Mouse (Mus musculus) spleen, postnatal 36 days (tissue): ENCODE data around the gene Cask.
A peak's percentile ranks its signal among the peaks of the same experiment; 100 is the strongest.

Experiments
- DNase-seq, 2 experiments: peaks; one replicate each; pipeline ENCODE4 v3.0.0; 2022; ENCODE audit warnings: low spot score in 2 of 2, mixed read lengths in 1 of 2

Cask gene

GRCm38 (mm10) chrX:13720296-13720829 is 130.8 kb downstream of the Cask start:
- no peak for DNase-seq

GRCm38 (mm10) chrX:13718283-13718682 is 132.9 kb downstream of the Cask start:
- DNase-seq = no peak

GRCm38 (mm10) chrX:13716796-13717569 is 134.2 kb downstream of the Cask start:
- DNase-seq = no peak

- no peak for DNase-seq
Observed at GRCm38 (mm10) chrX:13710174-13710573, 141.0 kb downstream of the Cask start.

- no peak for DNase-seq
Observed at GRCm38 (mm10) chrX:13705051-13705450, 146.1 kb downstream of the Cask start.

GRCm38 (mm10) chrX:13700681-13701080 is 150.5 kb downstream of the Cask start:
- no peak for DNase-seq

GRCm38 (mm10) chrX:13691865-13692264 is 159.3 kb downstream of the Cask start:
- no peak for DNase-seq

GRCm38 (mm10) chrX:13688356-13688755 is 162.8 kb downstream of the Cask start:
- no peak for DNase-seq

GRCm38 (mm10) chrX:13686589-13686988 is 164.6 kb downstream of the Cask start:
- no peak for DNase-seq

- no peak for DNase-seq
Observed at GRCm38 (mm10) chrX:13681748-13682147, 169.4 kb downstream of the Cask start.

- DNase-seq = no peak
Observed at GRCm38 (mm10) chrX:13673001-13673400, 178.2 kb downstream of the Cask start.

- DNase-seq = peak; percentile 78 to 79
Observed at GRCm38 (mm10) chrX:13670342-13670741, 180.8 kb downstream of the Cask start.

GRCm38 (mm10) chrX:13668867-13669266 is 182.3 kb downstream of the Cask start:
- DNase-seq = no peak

- DNase-seq = no peak
Observed at GRCm38 (mm10) chrX:13661063-13661462, 190.1 kb downstream of the Cask start, which contains the start of gene Gpr82. Gene Gpr82, plus strand, starts transcription at chrX:13661363.

GRCm38 (mm10) chrX:13659201-13659890 is 191.8 kb downstream of the Cask start:
- peak; percentile 46 for DNase-seq

GRCm38 (mm10) chrX:13658616-13659140 is 192.5 kb downstream of the Cask start:
- no peak for DNase-seq

- peak; percentile 38 to 56 for DNase-seq
Observed at GRCm38 (mm10) chrX:13656721-13657120, 194.4 kb downstream of the Cask start.

- no peak for DNase-seq
Observed at GRCm38 (mm10) chrX:13655906-13656305, 195.3 kb downstream of the Cask start.

- peak; percentile 74 to 79 for DNase-seq
Observed at GRCm38 (mm10) chrX:13655005-13655421, 196.2 kb downstream of the Cask start.

GRCm38 (mm10) chrX:13652291-13652690 is 198.9 kb downstream of the Cask start:
- DNase-seq = no peak

- no peak for DNase-seq
Observed at GRCm38 (mm10) chrX:13651889-13652288, 199.3 kb downstream of the Cask start.

GRCm38 (mm10) chrX:13638894-13639293 is 212.3 kb downstream of the Cask start:
- DNase-seq = no peak
